Mouse (Mus musculus): ENCODE results near the gene Dock9. TPM values are rescaled to one million over a fixed set of nuclear protein-coding genes. Genes with fewer than 3 reads are reported as not detected.
A peak's percentile ranks its signal among the peaks of the same experiment; 100 is the strongest.

The Dock9 gene
- total RNA-seq, 1 experiment from 2014 or later = 16.8 TPM

DNA sequence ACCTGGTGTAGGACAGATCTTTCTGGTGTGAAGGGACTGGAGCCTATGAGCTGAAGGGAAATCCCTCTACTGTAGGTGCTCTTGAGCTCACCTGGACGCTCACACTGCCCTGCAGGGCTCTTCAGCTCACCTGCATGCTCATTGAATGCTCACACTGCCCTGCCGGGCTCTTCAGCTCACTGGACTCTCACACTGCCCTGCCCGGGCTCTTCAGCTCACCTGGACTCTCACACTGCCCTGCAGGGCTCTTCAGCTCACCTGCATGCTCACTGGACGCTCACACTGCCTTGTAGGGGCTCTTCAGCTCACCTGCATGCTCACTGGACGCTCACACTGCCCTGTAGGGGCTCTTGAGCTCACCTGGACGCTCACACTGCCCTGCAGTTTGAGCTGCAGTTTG lies 247.8 kb downstream of the Dock9 start:
- ATAC-seq (replicated peaks in 1 of 2; ENCODE audit: insufficient read depth in 1 of 2, low FRiP score in 2 of 2, low TSS enrichment in 1 of 2, low read depth in 1 of 2, poor library complexity in 2 of 2, severe bottlenecking in 2 of 2) = no peak

DNA sequence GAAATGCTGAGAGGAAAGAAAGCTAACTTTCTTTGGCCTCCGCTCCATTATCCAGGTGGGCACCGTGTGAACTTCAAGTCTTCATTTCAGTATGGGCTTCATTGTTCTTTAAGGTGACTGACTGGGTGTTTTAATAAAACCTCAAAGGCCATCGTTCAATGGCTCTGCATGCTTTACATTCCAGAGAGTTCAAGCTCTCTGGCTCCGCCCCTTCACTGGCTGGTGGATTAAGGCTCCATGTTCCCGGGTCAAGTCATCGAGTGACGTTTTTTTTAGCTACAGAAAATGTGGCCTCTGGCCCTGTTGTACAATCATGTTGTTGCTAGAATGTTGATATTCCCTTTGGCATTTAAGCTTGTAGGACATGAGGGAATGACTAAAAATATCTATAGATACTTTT lies 249.9 kb downstream of the Dock9 start:
- ATAC-seq (replicated peaks in 1 of 2; ENCODE audit: insufficient read depth in 1 of 2, low FRiP score in 2 of 2, low TSS enrichment in 1 of 2, low read depth in 1 of 2, poor library complexity in 2 of 2, severe bottlenecking in 2 of 2) = no peak

DNA sequence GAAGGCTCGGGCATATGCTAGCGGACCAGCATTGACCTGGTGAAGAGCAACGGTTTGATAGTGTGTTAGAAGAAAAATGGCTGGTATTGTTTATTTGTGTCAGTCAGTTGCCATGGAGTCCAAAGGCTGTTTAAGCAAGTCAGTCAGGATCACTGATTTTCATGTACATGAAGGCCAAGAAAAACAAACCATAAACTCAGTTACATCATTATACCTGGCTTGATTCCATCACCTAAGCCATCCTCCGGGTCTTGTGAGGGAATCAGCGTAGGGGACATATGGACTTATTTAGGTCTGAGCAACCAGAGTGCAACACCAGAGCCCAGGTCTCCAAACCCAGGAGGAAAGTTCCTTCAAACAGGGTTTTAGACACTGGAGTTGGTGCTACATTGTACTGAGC lies 251.0 kb downstream of the Dock9 start:
- no peak for ATAC-seq (replicated peaks in 1 of 2; ENCODE audit: insufficient read depth in 1 of 2, low FRiP score in 2 of 2, low TSS enrichment in 1 of 2, low read depth in 1 of 2, poor library complexity in 2 of 2, severe bottlenecking in 2 of 2)

DNA sequence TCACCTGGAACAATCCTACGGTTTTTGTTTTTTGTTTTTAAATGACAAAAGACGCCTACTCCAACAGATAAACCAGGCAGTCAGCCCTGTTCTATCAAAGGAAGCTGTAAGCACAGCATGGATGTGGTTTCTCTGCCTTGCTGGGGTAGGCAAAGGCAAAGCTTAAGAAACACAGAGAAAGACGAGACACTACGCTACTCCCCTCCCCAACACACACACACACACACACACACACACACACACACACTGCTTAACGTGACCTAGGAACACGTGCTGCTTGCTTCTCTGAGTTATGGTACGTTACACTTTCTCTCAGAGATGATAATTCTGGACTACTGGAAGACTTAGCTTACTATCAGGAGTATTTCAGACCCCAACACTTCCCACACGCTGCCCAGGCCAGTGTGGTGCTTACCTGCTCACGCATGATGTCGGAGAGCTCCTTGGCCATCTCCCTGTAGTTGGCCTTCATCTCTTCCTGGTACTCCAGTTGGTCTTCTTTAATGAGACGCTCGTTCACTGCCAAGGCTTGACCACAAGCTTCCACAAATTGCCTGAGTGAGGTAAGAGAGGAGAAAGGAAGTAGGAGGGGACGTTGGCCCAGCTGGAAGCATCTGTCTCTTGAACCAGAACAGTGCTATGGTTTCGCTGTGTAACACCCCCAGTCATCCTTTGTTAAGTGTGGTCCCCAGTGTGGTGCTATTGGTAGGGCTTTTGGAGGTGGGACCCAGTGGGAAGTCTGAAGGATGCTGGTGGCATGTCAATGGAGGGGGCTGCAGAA lies 251.9 kb downstream of the Dock9 start:
- ATAC-seq (replicated peaks in 1 of 2; ENCODE audit: insufficient read depth in 1 of 2, low FRiP score in 2 of 2, low TSS enrichment in 1 of 2, low read depth in 1 of 2, poor library complexity in 2 of 2, severe bottlenecking in 2 of 2) = no peak

DNA sequence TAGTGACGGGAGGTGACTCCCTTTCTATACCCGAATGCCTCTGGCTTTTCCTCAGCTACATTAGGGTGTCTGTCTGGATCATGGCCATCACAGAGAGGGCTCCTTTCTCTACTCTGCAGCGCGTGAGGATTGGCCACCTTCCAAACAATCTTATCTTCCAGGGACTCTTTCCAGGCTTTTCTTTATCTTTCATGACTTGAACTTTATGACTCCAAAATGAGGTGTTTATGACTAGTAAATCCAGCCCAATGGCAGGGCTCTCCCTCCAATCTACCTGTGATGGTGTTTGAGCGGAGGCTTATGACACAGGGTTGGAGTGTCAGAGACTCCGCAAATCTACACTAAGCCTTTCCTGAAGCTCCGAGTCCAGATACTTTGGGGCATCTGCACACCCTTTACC lies 256.4 kb downstream of the Dock9 start:
- no peak for ATAC-seq (replicated peaks in 1 of 2; ENCODE audit: insufficient read depth in 1 of 2, low FRiP score in 2 of 2, low TSS enrichment in 1 of 2, low read depth in 1 of 2, poor library complexity in 2 of 2, severe bottlenecking in 2 of 2)

DNA sequence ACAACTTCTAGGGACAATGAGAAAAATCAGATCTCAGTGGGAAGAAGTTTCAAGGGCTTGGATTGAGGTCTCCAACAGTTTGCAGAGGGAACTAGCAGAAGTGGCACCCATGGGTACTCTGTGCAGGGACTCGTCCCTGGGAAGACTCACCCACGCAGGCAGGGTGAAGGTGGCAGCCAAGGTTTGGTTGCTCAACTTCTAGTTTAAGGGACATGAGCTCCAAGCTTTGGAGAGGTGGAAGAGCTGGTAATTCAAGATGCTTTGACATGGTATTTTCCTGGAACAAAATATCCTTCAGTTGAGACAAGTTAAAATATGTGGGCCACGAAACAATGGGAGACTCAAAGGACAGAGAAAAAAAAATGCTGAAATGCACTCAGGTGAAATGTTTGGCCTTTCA lies 263.1 kb downstream of the Dock9 start:
- ATAC-seq (replicated peaks in 1 of 2; ENCODE audit: insufficient read depth in 1 of 2, low FRiP score in 2 of 2, low TSS enrichment in 1 of 2, low read depth in 1 of 2, poor library complexity in 2 of 2, severe bottlenecking in 2 of 2) = no peak

DNA sequence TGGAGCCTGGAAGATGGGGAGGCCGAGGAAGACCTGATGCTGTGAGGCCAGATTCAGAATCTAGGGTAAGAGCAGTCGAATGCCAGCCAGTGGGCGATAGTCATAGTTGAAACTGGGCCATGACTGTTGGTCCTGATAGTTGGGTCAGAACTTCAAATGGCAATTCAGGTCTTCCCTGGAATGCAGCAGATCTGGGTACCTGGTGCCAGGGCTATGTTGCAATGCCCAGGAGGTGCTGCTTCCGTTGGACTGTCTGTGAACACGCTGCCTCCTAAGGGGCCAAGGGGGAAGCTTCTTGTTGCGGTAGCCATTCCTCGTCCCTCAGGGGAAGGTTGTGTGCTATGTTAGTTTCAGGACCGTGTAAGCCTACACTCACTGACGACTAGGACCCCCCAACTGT lies 266.8 kb downstream of the Dock9 start:
- ATAC-seq (replicated peaks in 1 of 2; ENCODE audit: insufficient read depth in 1 of 2, low FRiP score in 2 of 2, low TSS enrichment in 1 of 2, low read depth in 1 of 2, poor library complexity in 2 of 2, severe bottlenecking in 2 of 2) = no peak

DNA sequence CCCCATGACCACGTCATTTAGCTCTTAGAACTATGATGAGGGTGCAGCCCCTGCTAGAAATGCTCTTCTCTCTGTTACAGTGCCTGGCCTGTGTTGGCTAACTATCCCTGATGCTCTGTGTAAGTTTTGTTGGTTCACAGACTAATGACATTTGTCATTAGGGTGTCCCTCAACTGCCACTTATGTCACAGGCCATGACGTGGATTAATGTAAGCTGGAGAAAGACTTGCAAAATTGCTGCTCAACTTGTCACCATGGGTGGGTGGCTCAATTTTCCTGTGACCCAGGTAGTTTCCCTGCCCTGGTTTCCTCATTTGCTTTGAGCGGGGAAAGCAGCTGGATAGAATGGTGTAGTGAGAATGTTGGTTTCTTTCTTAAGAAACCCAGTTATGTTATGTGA lies 269.8 kb downstream of the Dock9 start:
- peak in 1 of 2 experiments; percentile 40; a peak in 1 of 4 replicates for ATAC-seq (replicated peaks in 1 of 2; ENCODE audit: insufficient read depth in 1 of 2, low FRiP score in 2 of 2, low TSS enrichment in 1 of 2, low read depth in 1 of 2, poor library complexity in 2 of 2, severe bottlenecking in 2 of 2)

DNA sequence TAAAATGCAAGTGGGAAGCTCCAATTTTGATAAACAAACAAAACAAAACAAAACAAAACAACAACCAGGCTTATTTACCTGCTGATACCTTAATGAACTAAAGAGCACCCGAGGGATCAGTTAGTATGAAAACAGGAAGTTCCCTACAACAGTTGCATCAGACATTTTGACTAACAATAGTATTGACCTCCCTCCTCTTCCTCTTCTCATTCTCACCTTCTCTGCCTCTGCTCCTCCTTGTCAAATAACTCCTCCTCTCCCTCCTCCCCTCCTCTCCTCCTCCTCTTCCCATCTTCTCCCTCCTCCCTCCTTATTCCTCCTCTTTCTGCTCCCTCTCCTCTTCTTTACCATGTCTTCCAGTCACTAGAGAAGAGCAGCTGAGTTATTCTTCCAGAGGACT lies 270.4 kb downstream of the Dock9 start:
- no peak for ATAC-seq (replicated peaks in 1 of 2; ENCODE audit: insufficient read depth in 1 of 2, low FRiP score in 2 of 2, low TSS enrichment in 1 of 2, low read depth in 1 of 2, poor library complexity in 2 of 2, severe bottlenecking in 2 of 2)

DNA sequence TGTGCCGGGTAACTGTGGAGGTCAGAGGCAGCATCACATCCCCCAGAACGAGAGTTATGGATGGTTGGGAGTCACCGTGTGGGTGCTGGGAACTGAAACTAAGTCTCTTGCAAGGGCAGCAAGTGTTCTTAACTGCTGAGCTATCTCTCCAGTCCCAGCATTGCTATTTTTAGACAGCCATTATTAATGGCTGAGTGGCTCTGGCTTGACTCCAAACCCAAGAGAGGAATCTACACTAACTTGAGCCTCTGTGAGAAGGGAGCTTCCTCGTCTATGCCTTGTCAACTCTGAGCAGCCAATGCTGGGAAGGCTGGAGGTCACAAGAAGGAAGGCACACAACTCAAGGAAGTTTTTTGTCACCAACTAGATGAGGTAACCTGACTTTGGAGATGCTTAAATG lies 275.9 kb downstream of the Dock9 start:
- peak; percentile 51 to 67 for ATAC-seq (replicated peaks in 1 of 2; ENCODE audit: insufficient read depth in 1 of 2, low FRiP score in 2 of 2, low TSS enrichment in 1 of 2, low read depth in 1 of 2, poor library complexity in 2 of 2, severe bottlenecking in 2 of 2)

DNA sequence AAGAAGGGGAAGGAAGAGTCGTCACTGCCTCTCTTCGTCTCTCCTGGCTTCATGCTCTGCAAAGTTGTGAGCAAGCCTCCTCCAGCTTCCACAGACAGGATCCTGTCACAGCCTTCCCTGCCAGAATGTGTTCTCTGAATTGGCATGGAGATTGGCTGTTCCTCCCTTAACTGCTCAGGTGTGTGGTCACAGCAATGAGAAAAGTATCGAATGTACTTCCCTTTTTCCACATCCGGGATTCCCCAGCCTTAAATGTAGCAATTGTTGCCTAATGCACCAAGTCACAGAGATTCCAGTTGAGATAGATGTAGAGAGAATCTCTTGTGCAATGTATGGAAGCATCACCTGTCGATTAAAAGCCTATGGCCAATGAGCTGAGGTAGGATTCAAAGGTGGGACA lies 280.8 kb downstream of the Dock9 start:
- ATAC-seq (replicated peaks in 1 of 2; ENCODE audit: insufficient read depth in 1 of 2, low FRiP score in 2 of 2, low TSS enrichment in 1 of 2, low read depth in 1 of 2, poor library complexity in 2 of 2, severe bottlenecking in 2 of 2) = no peak

DNA sequence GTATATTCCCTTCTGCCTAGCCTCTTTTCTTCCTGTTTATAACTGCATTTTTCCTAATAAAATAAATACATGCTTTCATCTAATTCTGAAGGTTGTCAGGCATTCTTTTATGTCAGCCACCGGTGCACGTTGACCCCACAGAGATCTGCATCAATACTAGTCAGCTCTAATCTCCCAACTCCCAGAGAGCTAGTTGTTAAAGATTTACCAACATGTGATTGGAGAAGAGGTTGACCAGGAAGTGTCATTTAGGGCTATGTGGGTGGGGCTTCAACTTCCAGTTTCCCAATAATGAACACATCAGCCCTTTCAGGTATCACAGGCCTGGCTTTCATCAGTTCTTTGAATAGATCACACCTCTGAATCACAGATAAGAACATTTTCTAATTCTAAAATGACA lies 288.7 kb downstream of the Dock9 start:
- ATAC-seq (replicated peaks in 1 of 2; ENCODE audit: insufficient read depth in 1 of 2, low FRiP score in 2 of 2, low TSS enrichment in 1 of 2, low read depth in 1 of 2, poor library complexity in 2 of 2, severe bottlenecking in 2 of 2) = no peak

DNA sequence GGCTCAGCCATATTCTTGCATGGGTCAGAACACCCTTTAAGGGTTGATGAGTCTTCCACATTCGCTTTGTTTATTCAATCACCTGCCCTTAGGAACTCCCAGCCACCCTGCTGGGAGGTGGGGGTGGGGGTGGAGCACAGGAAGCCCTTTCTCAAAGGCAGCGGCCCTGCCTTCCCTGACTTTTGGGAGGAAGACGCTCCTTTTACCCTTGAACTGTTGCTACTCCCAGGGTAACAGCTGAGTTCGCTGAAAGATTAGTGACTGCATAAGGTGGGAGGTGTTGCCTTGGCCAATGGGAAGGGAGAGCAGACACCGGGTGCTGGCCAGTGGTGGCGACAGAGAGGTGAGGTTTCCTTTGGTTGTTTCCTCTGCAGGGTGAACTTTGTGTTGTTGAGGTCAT lies 291.3 kb downstream of the Dock9 start:
- peak; percentile 47 to 49; a peak in 2 of 4 replicates for ATAC-seq (replicated peaks in 1 of 2; ENCODE audit: insufficient read depth in 1 of 2, low FRiP score in 2 of 2, low TSS enrichment in 1 of 2, low read depth in 1 of 2, poor library complexity in 2 of 2, severe bottlenecking in 2 of 2)

DNA sequence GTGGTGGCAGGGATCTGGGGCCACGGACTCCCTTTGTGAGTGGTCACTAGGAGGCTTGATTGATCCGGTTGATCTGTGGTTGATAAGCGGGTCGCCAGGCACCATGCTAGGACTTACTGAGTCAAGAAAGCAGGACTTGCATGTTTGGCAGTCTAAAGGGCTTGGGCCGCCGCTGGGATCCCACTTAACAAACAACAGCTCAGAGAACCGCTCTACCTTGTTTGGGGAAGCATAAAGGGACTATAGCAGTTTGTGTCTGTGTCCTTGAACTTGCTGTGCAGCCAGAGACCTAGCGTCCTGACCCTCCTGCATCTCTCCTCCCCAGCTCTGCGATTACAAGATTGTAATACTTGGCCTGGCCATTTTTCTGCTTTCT lies 292.2 kb downstream of the Dock9 start:
- ATAC-seq (replicated peaks in 1 of 2; ENCODE audit: insufficient read depth in 1 of 2, low FRiP score in 2 of 2, low TSS enrichment in 1 of 2, low read depth in 1 of 2, poor library complexity in 2 of 2, severe bottlenecking in 2 of 2) = no peak

DNA sequence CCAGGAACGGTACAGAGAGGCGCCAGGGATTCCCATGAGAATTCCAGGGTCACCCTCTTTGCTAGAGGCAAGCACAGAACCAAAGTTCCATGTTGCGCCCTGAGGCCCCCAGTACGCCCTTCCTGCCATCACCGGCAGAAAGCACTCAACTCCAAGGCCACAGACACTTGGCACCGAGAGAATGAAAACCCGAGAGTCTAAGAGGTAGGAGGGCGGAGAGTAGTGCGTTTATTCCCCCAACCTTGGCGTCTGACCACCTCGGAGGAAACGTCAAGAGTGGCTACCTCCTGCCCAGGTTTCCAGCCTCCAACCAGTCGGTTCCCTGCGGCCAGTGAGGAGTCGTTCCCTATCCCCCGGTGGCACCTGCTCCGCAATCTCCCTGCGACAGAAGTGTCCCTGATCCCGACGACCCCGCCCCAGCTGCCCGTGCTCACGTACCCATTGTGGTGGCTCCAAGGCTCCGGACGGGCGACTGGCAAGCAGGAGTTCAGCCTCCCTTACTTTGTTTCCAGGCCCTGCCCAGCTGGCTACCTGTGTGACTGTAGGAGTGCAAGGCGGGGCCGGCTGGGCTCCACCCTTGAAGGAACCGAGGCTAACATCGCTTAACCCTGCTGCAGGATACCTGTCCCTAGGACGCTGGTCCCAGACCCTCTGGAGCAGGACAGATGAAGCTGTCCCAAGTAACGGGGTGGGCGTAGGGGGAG lies 292.7 kb downstream of the Dock9 start, which contains the start of gene Slc15a1:
Gene Slc15a1, minus strand, starts transcription at position 472 of the 704 bp plus-strand sequence.
- ATAC-seq (replicated peaks in 1 of 2; ENCODE audit: insufficient read depth in 1 of 2, low FRiP score in 2 of 2, low TSS enrichment in 1 of 2, low read depth in 1 of 2, poor library complexity in 2 of 2, severe bottlenecking in 2 of 2) = peak in 1 of 2 experiments; percentile 22; a peak in 1 of 4 replicates

DNA sequence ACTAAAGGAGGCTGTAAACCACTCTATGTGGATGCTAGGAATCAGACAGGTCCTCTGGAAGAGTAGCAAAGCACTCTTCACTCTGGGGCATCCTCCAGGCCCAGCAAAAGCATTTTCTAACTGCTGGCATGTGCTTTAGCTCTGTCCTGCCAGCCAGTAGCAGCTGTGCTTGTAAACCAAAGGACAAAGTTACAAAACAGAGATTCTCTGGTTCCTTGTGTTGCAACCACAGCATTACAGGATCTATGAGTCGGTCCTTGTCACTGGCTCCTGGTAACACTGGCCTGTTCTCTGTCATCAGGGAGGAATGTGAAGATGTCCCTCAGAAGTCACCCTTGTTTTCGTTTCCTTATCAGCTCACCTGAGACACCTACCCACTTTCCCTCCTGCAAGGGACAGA lies 297.1 kb downstream of the Dock9 start:
- ATAC-seq (replicated peaks in 1 of 2; ENCODE audit: insufficient read depth in 1 of 2, low FRiP score in 2 of 2, low TSS enrichment in 1 of 2, low read depth in 1 of 2, poor library complexity in 2 of 2, severe bottlenecking in 2 of 2) = no peak

DNA sequence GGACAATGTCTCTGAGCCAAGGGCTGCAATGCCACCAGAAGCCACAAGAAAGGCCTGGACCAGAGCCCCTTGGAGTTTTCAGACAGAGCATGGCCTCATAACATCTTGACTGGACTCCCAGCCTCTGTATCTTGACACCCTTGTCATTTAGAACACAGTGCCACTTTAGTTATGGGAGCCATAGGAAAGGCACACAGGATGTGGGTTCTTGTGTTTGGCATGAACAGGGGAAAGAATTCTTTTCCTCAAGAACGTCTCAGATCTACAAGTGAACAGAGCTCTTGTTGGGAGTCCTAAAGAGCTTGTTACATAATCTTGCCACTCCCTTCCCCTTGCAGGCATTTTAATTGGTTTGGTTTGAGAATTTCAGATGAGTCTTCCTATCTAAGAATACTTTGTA lies 297.9 kb downstream of the Dock9 start:
- 0 out of 4 replicates have a peak, but pooled peaks have one; percentile 20 to 27 for ATAC-seq (replicated peaks in 1 of 2; ENCODE audit: insufficient read depth in 1 of 2, low FRiP score in 2 of 2, low TSS enrichment in 1 of 2, low read depth in 1 of 2, poor library complexity in 2 of 2, severe bottlenecking in 2 of 2)

DNA sequence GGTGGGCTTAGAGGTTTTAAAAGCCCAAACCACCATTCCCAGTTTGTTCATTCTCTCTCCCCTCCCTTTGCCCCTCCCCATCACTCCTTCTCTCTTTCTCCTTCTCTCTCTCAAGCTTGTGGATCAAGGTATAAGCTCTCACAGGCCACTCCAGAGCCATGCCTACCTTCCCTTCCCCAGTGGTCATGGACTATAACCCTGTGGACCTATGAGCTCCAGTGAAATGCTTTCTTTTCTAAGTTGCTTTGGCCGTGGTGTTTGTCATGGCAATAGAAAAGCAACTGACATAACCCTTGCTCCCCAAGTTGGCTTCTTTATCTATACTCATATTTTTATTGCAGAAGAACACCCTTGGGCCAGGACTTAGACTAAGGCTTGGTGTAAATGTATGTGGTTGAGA lies 299.8 kb downstream of the Dock9 start:
- ATAC-seq (replicated peaks in 1 of 2; ENCODE audit: insufficient read depth in 1 of 2, low FRiP score in 2 of 2, low TSS enrichment in 1 of 2, low read depth in 1 of 2, poor library complexity in 2 of 2, severe bottlenecking in 2 of 2) = no peak

DNA sequence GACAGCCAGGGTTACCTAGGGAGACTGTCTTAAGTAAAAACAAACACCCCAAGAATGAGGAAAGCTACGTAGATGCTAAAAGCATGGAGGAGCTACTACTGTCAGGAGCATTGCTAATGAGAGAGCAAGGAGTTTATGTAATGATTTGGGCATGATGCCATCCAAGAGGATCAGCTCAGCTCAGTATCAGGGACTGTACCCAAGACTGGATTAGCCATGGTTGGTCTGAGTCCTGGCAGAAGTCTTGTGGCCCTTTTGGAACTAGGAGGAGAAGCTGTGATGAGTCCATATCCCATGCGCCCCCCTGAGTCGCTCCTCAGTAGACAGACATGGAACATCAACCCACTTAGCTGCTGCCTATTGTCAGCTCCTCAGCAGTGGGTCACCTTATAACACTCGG lies 301.9 kb downstream of the Dock9 start:
- ATAC-seq (replicated peaks in 1 of 2; ENCODE audit: insufficient read depth in 1 of 2, low FRiP score in 2 of 2, low TSS enrichment in 1 of 2, low read depth in 1 of 2, poor library complexity in 2 of 2, severe bottlenecking in 2 of 2) = no peak; a peak in 1 of 4 replicates
